Mouse (Mus musculus) small intestine, adult 2 months (tissue): Measurements from ENCODE around the gene Dlat.

Experiments used
- CTCF ChIP-seq: fragments of 200-500 bp; IDR thresholded peaks from 2 replicates; pipeline ENCODE4 v1.5.1; 2012; ENCODE audit warnings: low read depth, mild to moderate bottlenecking, control low read depth, inconsistent platforms, low read length, moderate library complexity, mixed read lengths; ENCODE audit not compliant: insufficient replicate concordance, insufficient read length; ENCODE audit errors: extremely low read depth
- POLR2A ChIP-seq: fragments of 200-500 bp; IDR thresholded peaks from 2 replicates; pipeline ENCODE4 v1.6.1; 2012; ENCODE audit warnings: low read depth, mild to moderate bottlenecking, control low read depth, inconsistent platforms, low read length, moderate library complexity

DNA sequence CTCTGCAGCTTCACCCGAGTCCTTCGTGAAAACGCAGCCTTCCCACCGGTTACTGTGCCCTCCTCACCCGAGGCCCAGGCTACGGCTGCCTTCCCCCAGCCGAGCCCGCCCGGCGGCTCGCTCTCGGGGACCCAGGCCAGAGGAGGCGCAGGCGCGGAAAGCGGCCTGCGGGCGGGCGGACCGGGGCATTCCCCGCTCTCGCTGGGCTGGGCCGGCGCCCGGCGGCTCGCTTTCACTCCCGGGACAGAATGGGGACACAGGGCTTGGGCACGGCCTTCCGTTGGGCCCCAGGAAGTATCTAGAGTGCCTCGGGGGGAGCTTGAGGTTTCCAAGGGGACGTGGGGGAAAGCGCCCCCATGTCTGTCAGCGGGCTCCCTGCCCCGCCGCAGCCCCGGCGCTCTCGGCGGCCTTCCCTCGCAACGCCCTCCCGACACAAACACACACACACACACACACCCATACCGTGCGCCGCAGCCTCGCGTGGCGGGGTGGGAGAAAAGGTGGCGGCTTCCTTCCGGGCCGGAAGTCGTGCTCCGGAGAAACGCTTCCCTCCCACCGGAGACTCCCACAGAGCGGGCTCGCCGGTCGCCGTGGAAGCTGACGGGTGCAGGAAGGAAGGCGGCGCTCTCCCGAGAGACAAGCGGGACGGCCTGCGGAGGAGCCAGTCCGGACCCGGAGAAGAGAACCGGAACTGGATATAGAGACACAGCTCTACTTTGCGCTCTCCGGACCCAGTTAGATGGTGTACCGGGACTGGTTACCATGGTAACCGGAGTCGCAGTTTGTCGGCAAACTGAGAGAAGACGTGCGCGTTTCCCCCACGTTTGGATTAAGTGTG, 42.6 kb downstream of the Dlat start, which contains the start of the genes Pih1d2 and Nkapd1:
- TF ChIP-seq POLR2A (peak; percentile 27), CTCF (no peak)
